Mouse (Mus musculus) cerebellum, adult 18-20 months (tissue): ENCODE measurements at regions not wholly inside any gene's neighbourhood (a gene's known extent, or its start where the extent isn't known, plus 50 kb on each side); places are given as distances from the start of the nearest gene placed in this dataset.
A peak's percentile ranks its signal among the peaks of the same experiment; 100 is the strongest.

Source experiments
- DNase-seq, 2 experiments: peaks; one replicate each; pipeline ENCODE4 v3.0.0; 2021

- DNase-seq: no peak
Measured at GRCm38 (mm10) chr16:44629296-44630275, 70.9 kb upstream of the Boc start.

- no peak for DNase-seq
Measured at GRCm38 (mm10) chr16:44625871-44626293, 67.2 kb upstream of the Boc start.

GRCm38 (mm10) chr16:44625108-44625616 is 66.5 kb upstream of the Boc start:
- DNase-seq: no peak

- DNase-seq: no peak
Measured at GRCm38 (mm10) chr16:44621573-44621972, 62.9 kb upstream of the Boc start.

- no peak for DNase-seq
Measured at GRCm38 (mm10) chr16:44620536-44620935, 61.8 kb upstream of the Boc start.

- DNase-seq: no peak
Measured at GRCm38 (mm10) chr16:44619476-44620103, 60.9 kb upstream of the Boc start.

GRCm38 (mm10) chr16:44617041-44617440 is 58.3 kb upstream of the Boc start:
- DNase-seq: peak; percentile 57 to 58

- peak; percentile 34 to 55 for DNase-seq
Measured at GRCm38 (mm10) chr16:44616376-44616775, 57.7 kb upstream of the Boc start.

GRCm38 (mm10) chr16:44615878-44616206 is 57.1 kb upstream of the Boc start:
- DNase-seq: peak in 1 of 2 experiments; percentile 45

- no peak for DNase-seq
Measured at GRCm38 (mm10) chr16:44615172-44615877, 56.6 kb upstream of the Boc start.

- DNase-seq: no peak
Measured at GRCm38 (mm10) chr16:44614235-44614634, 55.5 kb upstream of the Boc start.

- peak; percentile 83 to 90 for DNase-seq
Measured at GRCm38 (mm10) chr16:44612676-44613075, 54.0 kb upstream of the Boc start.

GRCm38 (mm10) chr16:44611525-44611924 is 52.8 kb upstream of the Boc start:
- peak in 1 of 2 experiments; percentile 31 for DNase-seq

- no peak for DNase-seq
Measured at GRCm38 (mm10) chr16:44608586-44608985, 49.9 kb upstream of the Boc start.
